Comparison of ENCODE assay signal across 9 mouse cellular contexts in genomic region chr2:93823519-93823918, GRCm38 (mm10). TPM values are rescaled to one million over a fixed set of nuclear protein-coding genes. Genes with fewer than 3 reads are reported as not detected.
DNase-seq lines count a peak whose midpoint lies in the region; ATAC-seq and TF ChIP-seq lines count a peak whose summit lies in the region.
"Had no signal": no experiment of that assay in that cellular context is flagged by ENCODE, and none has a peak within 500 bp of the region (broad histone marks: within the 10 kb centered on the region; RNA-seq: fewer than 3 reads in every experiment).

No protein-coding gene starts in this region.

- H3K4me1 ChIP-seq in heart, embryonic 11.5 days (ENCODE audit: control insufficient read depth, insufficient read depth, low read length), result peaks cover 8% of the 10 kb centered on the region

- WGBS in heart, embryonic 11.5 days (ENCODE audit: insufficient replicate concordance), result 17% methylated on average over 8 of the region's 8 CpGs

- no peak overlapping the region for H3K4me2 ChIP-seq in heart, embryonic 11.5 days

- peak; percentile 96 for TF ChIP-seq CTCF in layer of hippocampus, adult 2 months (conservative IDR thresholded peaks at IDR 0.05)

- H3K27me3 ChIP-seq in heart, embryonic 11.5 days (ENCODE audit: control insufficient read depth, insufficient read depth, low read length), result no peaks in the 10 kb centered on the region
- H3K27me3 ChIP-seq: megakaryocyte, embryonic 14.5 days had no signal

- no peak overlapping the region for H3K9ac ChIP-seq in heart, embryonic 11.5 days (ENCODE audit: low read depth, low read length)

- no peaks in the 10 kb centered on the region for H3K9me3 ChIP-seq in heart, embryonic 11.5 days (replicated peaks; ENCODE audit: control insufficient read depth, low read length)
- H3K9me3 ChIP-seq: megakaryocyte, embryonic 14.5 days had no signal

- no peak overlapping the region for H3K27ac ChIP-seq in heart, embryonic 11.5 days (ENCODE audit: low read depth, low read length)
- H3K27ac ChIP-seq in layer of hippocampus, adult 2 months, result no peak overlapping the region

- no peak overlapping the region for H3K4me3 ChIP-seq in heart, embryonic 11.5 days (ENCODE audit: low read depth, low read length)
- no peak overlapping the region for H3K4me3 ChIP-seq in layer of hippocampus, adult 2 months
- H3K4me3 ChIP-seq: megakaryocyte, embryonic 14.5 days had no signal

- H3K36me3 ChIP-seq in heart, embryonic 11.5 days (ENCODE audit: control insufficient read depth, insufficient read depth, low read length), result no peaks in the 10 kb centered on the region

- ATAC-seq in heart, embryonic 11.5 days (replicated peaks; ENCODE audit: insufficient number of reproducible peaks, low FRiP score, low TSS enrichment), result no peak; the same call in 1 of the 2 replicates
- peak; percentile 93 for ATAC-seq in common myeloid progenitor, adult 5-6 weeks (replicated peaks; ENCODE audit: low read depth, poor library complexity, severe bottlenecking)
- ATAC-seq in megakaryocyte, adult 5-6 weeks (ENCODE audit: poor library complexity, severe bottlenecking), result peak; percentile 91

- peak; percentile 90 for DNase-seq in heart, adult 11 months
- peak; percentile 96 for DNase-seq in ZHBTc4 (ENCODE audit: low read depth, low spot score)
- DNase-seq in heart, adult 8-10 months (ENCODE audit: low spot score), result peak; percentile 87
- peak; percentile 72 to 84 for DNase-seq in layer of hippocampus, adult 2 months (ENCODE audit: low spot score in 2 of 2)
- peak; percentile 26 to 56 for DNase-seq in spleen, adult 18-20 months

RNA-seq across cellular contexts. Expression of gene Ext2, which starts 1.2 kb away (rescaled TPM):
- polyA plus RNA-seq in heart, embryonic 11.5 days (2014; fragmentation: Nextera tagmentation; extraction: Ambion mirVana), result 60.3 and 75.6 TPM in 2 replicates
- total RNA-seq in common myeloid progenitor, adult 5-6 weeks (2017), result 25.9 and 28.7 TPM in 2 replicates
- 10 to 100 TPM; 40.9 to 43.0 (median 42.0) TPM for total RNA-seq in heart, adult 8-10 months (2022)
- 10 to 100 TPM; 50.9 to 52.8 TPM for total RNA-seq in layer of hippocampus, adult 2 months (2021)
- total RNA-seq in megakaryocyte, adult 5-6 weeks (2015), result 23.1 and 29.7 TPM in 2 replicates
- total RNA-seq in megakaryocyte, adult 5-6 weeks (2017), result 16.3 and 20.2 TPM in 2 replicates

RNA-seq across cellular contexts. Expression of gene Accs, which starts 26.2 kb away (rescaled TPM):
- polyA plus RNA-seq in heart, embryonic 11.5 days (2014; fragmentation: Nextera tagmentation; extraction: Ambion mirVana), result 6.6 and 7.7 TPM in 2 replicates
- total RNA-seq in common myeloid progenitor, adult 5-6 weeks (2017), result 9.6 and 18.5 TPM in 2 replicates
- total RNA-seq in heart, adult 8-10 months (2022), result 1 to 10 TPM; 4.1 to 9.5 (median 5.7) TPM
- total RNA-seq in layer of hippocampus, adult 2 months (2021), result 1 to 10 TPM; 3.0 to 3.5 TPM
- 8.3 and 9.6 TPM in 2 replicates for total RNA-seq in megakaryocyte, adult 5-6 weeks (2015)
- total RNA-seq in megakaryocyte, adult 5-6 weeks (2017), result 11.7 and 12.7 TPM in 2 replicates

RNA-seq across cellular contexts. Expression of gene Accsl, which starts 45.4 kb away (rescaled TPM):
- polyA plus RNA-seq in heart, embryonic 11.5 days (2014; fragmentation: Nextera tagmentation; extraction: Ambion mirVana), result not detected in 2 replicates
- total RNA-seq in common myeloid progenitor, adult 5-6 weeks (2017), result not detected in 2 replicates
- not detected for total RNA-seq in heart, adult 8-10 months (2022)
- total RNA-seq in layer of hippocampus, adult 2 months (2021), result under 1 TPM in 1 of 2 experiments, not detected in 1; 0.54 TPM
- total RNA-seq in megakaryocyte, adult 5-6 weeks (2015), result not detected in 2 replicates
- total RNA-seq in megakaryocyte, adult 5-6 weeks (2017), result not detected in 2 replicates

Comparison
In these comparisons a context has a peak if more than half of its experiments do, and no peak if none do; other contexts are left out.
1. DNase-seq: peak in every context shown above with its lines; median percentile 96 in ZHBTc4; 90 in heart, adult 11 months; 87 in heart, adult 8-10 months; 78 in layer of hippocampus, adult 2 months; 41 in spleen, adult 18-20 months.